Mouse (Mus musculus) liver, adult 2 months (tissue): ENCODE data around the gene Hsd11b2. TPM values are rescaled to one million over a fixed set of nuclear protein-coding genes. Genes with fewer than 3 reads are reported as not detected.

Experiments used
- DNase-seq: peaks from one replicate; pipeline ENCODE4 v3.0.0-alpha.2; 2011; ENCODE audit warnings: low read depth, low spot score; ENCODE audit errors: extremely low read depth
- H3K27ac ChIP-seq: fragments of 200-500 bp; replicated peaks from 2 replicates; pipeline ENCODE4 v1.5.1; 2012; ENCODE audit warnings: low read depth, mild to moderate bottlenecking, control low read depth, inconsistent platforms, low read length; ENCODE audit not compliant: insufficient read depth
- H3K27me3 ChIP-seq: fragments of 200-500 bp; 2 replicates; pipeline ENCODE4 v1.6.1; 2012; ENCODE audit warnings: mild to moderate bottlenecking, moderate library complexity, low read length, inconsistent platforms; ENCODE audit not compliant: control insufficient read depth, insufficient read depth
- H3K36me3 ChIP-seq: fragments of 200-500 bp; 2 replicates; pipeline ENCODE4 v1.6.1; 2012; ENCODE audit warnings: low read length, inconsistent platforms; ENCODE audit not compliant: control insufficient read depth, insufficient read depth
- H3K4me1 ChIP-seq: fragments of 200-500 bp; 2 replicates; pipeline ENCODE4 v1.6.1; 2011; ENCODE audit warnings: low read length; ENCODE audit not compliant: control insufficient read depth, insufficient read depth
- H3K4me3 ChIP-seq: fragments of 200-500 bp; 2 replicates; pipeline ENCODE4 v1.5.1; 2011; ENCODE audit warnings: low read depth, mild to moderate bottlenecking, control low read depth, low read length, moderate library complexity; ENCODE audit not compliant: insufficient read depth
- H3K79me2 ChIP-seq: fragments of 200-500 bp; 2 replicates; pipeline ENCODE4 v1.6.1; 2012; ENCODE audit warnings: inconsistent platforms, mild to moderate bottlenecking, low read length, moderate library complexity; ENCODE audit not compliant: control insufficient read depth, insufficient read depth
- H3K9ac ChIP-seq: fragments of 200-500 bp; 2 replicates; pipeline ENCODE4 v1.6.1; 2012; ENCODE audit warnings: low read depth, mild to moderate bottlenecking, control low read depth, inconsistent platforms, low read length
- CTCF ChIP-seq: fragments of 200-500 bp; IDR thresholded peaks from 2 replicates; pipeline ENCODE4 v1.5.1; 2011; ENCODE audit warnings: low read depth, low read length, control low read depth
- POLR2A ChIP-seq: fragments of 200-500 bp; IDR thresholded peaks from 2 replicates; pipeline ENCODE4 v1.6.1; 2011; ENCODE audit warnings: low read length, control low read depth; ENCODE audit not compliant: insufficient read depth; ENCODE audit errors: extremely low read depth
- WGBS: fragments of 180-500 bp; shearing (Covaris S2); methylation state at CpG from one replicate; pipeline ENCODE4 v1.1.7; 2018; 5-methylcytosine and 5-hydroxymethylcytosine counted together
- polyA plus RNA-seq: library from polyadenylated mRNA; depleted of rRNA; stranded (reverse); fragments of >200 nt; gene quantifications from 2 replicates; pipeline ENCODE4 v1.2.3, GENCODE M21; 2012
- total RNA-seq: library from RNA; depleted of rRNA; stranded (reverse); fragments of >200 nt; gene quantifications from 2 replicates; pipeline ENCODE4 v1.2.3, GENCODE M21; 2014

Gene Hsd11b2
- total and polyA plus RNA-seq, 2 experiments: 0.09 TPM; not detected in 1

GRCm38 (mm10) chr8:105521995-105522769, 3.6 kb downstream of the Hsd11b2 start:
- 86% methylated on average over 21 of the region's 21 CpGs for WGBS
- H3K4me1 ChIP-seq: peaks cover 6% of the 10 kb centered on the region
- peaks cover 12% of the 10 kb centered on the region; the same call in 1 of the 2 replicates for H3K36me3 ChIP-seq
- DNase-seq: no peak
- H3K27ac ChIP-seq: no peak overlapping the region
- no peak overlapping the region for H3K9ac ChIP-seq
- no peaks in the 10 kb centered on the region for H3K27me3 ChIP-seq
- TF ChIP-seq CTCF (no peak), POLR2A (no peak)
- H3K79me2 ChIP-seq: no peaks in the 10 kb centered on the region
- no peak overlapping the region for H3K4me3 ChIP-seq

GRCm38 (mm10) chr8:105522890-105523289, 4.3 kb downstream of the Hsd11b2 start:
- H3K9ac ChIP-seq: no peak overlapping the region
- H3K36me3 ChIP-seq: peaks cover 19% of the 10 kb centered on the region
- H3K27ac ChIP-seq: no peak overlapping the region
- DNase-seq: no peak
- TF ChIP-seq CTCF (no peak), POLR2A (no peak)
- H3K27me3 ChIP-seq: no peaks in the 10 kb centered on the region
- no peak overlapping the region for H3K4me3 ChIP-seq
- WGBS: 81% methylated on average over 9 of the region's 9 CpGs
- no peaks in the 10 kb centered on the region for H3K79me2 ChIP-seq
- peaks cover 6% of the 10 kb centered on the region for H3K4me1 ChIP-seq

GRCm38 (mm10) chr8:105527110-105527509, 8.6 kb downstream of the Hsd11b2 start:
- WGBS: 90% methylated on average over 2 of the region's 2 CpGs
- peaks cover 19% of the 10 kb centered on the region for H3K36me3 ChIP-seq
- no peaks in the 10 kb centered on the region for H3K79me2 ChIP-seq
- H3K27me3 ChIP-seq: no peaks in the 10 kb centered on the region
- no peak overlapping the region for H3K4me3 ChIP-seq
- H3K27ac ChIP-seq: no peak overlapping the region
- H3K4me1 ChIP-seq: no peaks in the 10 kb centered on the region
- DNase-seq: no peak
- no peak for TF ChIP-seq POLR2A
- no peak for TF ChIP-seq CTCF
- H3K9ac ChIP-seq: no peak overlapping the region

- DNase-seq: no peak
- Histone ChIP-seq H3K36me3 (peaks cover 21% of the 10 kb centered on the region), H3K79me2 (no peaks in the 10 kb centered on the region), H3K27ac (no peak overlapping the region), H3K4me3 (no peak overlapping the region), H3K9ac (no peak overlapping the region), H3K4me1 (no peaks in the 10 kb centered on the region; the same call in 1 of the 2 replicates), H3K27me3 (no peaks in the 10 kb centered on the region)
- TF ChIP-seq CTCF (no peak), POLR2A (no peak)
- 100% methylated on average over 1 of the region's 1 CpGs for WGBS
Observed at GRCm38 (mm10) chr8:105528206-105528605, 9.7 kb downstream of the Hsd11b2 start.

GRCm38 (mm10) chr8:105529271-105529670, 10.7 kb downstream of the Hsd11b2 start:
- no peaks in the 10 kb centered on the region; the same call in 1 of the 2 replicates for H3K4me1 ChIP-seq
- WGBS: 52% methylated on average over 3 of the region's 3 CpGs
- peak; percentile 58 for DNase-seq
- TF ChIP-seq CTCF (no peak), POLR2A (no peak)
- H3K9ac ChIP-seq: no peak overlapping the region
- no peaks in the 10 kb centered on the region for H3K79me2 ChIP-seq
- no peak overlapping the region for H3K27ac ChIP-seq
- H3K36me3 ChIP-seq: peaks cover 17% of the 10 kb centered on the region
- H3K27me3 ChIP-seq: no peaks in the 10 kb centered on the region
- H3K4me3 ChIP-seq: no peak overlapping the region

- TF ChIP-seq POLR2A: no peak
- peak; percentile 77 for TF ChIP-seq CTCF
- Histone ChIP-seq H3K27me3 (no peaks in the 10 kb centered on the region), H3K79me2 (no peaks in the 10 kb centered on the region), H3K27ac (no peak overlapping the region), H3K4me3 (no peak overlapping the region), H3K9ac (no peak overlapping the region), H3K4me1 (no peaks in the 10 kb centered on the region; the same call in 1 of the 2 replicates), H3K36me3 (peaks cover 15% of the 10 kb centered on the region)
- WGBS: 66% methylated on average over 2 of the region's 2 CpGs
- DNase-seq: peak; percentile 32
Observed at GRCm38 (mm10) chr8:105531774-105532173, 13.2 kb downstream of the Hsd11b2 start.
